Comparison of ENCODE assay signal across 22 mouse cellular contexts in genomic region chr6:146907061-146907794, GRCm38 (mm10). TPM values are rescaled to one million over a fixed set of nuclear protein-coding genes. Genes with fewer than 3 reads are reported as not detected.
DNase-seq lines count a peak whose midpoint lies in the region; ATAC-seq and TF ChIP-seq lines count a peak whose summit lies in the region.
"Had no signal": no experiment of that assay in that cellular context is flagged by ENCODE, and none has a peak within 500 bp of the region (broad histone marks: within the 10 kb centered on the region; RNA-seq: fewer than 3 reads in every experiment).

No protein-coding gene starts in this region.

- ATAC-seq in kidney, embryonic 15.5 days (replicated peaks; ENCODE audit: low FRiP score): no peak
- peak; percentile 28; the same call in 1 of the 2 replicates for ATAC-seq in intestine, postnatal 0 days
- ATAC-seq: forebrain, embryonic 16.5 days had no signal

- H3K79me2 ChIP-seq in macrophage (ENCODE audit: inconsistent target): peaks cover 41% of the 10 kb centered on the region; the same call in 1 of the 2 replicates

- no peak for TF ChIP-seq POLR2A in embryonic fibroblast, embryonic 13.5 days (IDR thresholded peaks at IDR 0.05; ENCODE audit: low read depth, low read length)

- no peak overlapping the region for H3K4me2 ChIP-seq in kidney, embryonic 15.5 days
- H3K4me2 ChIP-seq in intestine, postnatal 0 days (replicated peaks; ENCODE audit: low read depth): no peak overlapping the region
- H3K4me2 ChIP-seq: embryonic facial prominence, embryonic 13.5 days; hindbrain, embryonic 12.5 days; limb, embryonic 12.5 days; lung, embryonic 14.5 days; midbrain, embryonic 11.5 days; neural tube, embryonic 12.5 days had no signal

- no peak overlapping the region for H3K4me3 ChIP-seq in kidney, embryonic 15.5 days (replicated peaks)
- no peak overlapping the region for H3K4me3 ChIP-seq in embryonic fibroblast, embryonic 13.5 days (ENCODE audit: insufficient read depth, low read length)
- no peak overlapping the region for H3K4me3 ChIP-seq in intestine, postnatal 0 days (ENCODE audit: low read depth, low read length)
- H3K4me3 ChIP-seq in macrophage (ENCODE audit: inconsistent target): no peak overlapping the region
- H3K4me3 ChIP-seq: embryonic facial prominence, embryonic 13.5 days; hindbrain, embryonic 12.5 days; limb, embryonic 12.5 days; neural tube, embryonic 12.5 days had no signal

- no peaks in the 10 kb centered on the region for H3K9me3 ChIP-seq in kidney, embryonic 15.5 days (replicated peaks)
- no peaks in the 10 kb centered on the region for H3K9me3 ChIP-seq in intestine, postnatal 0 days (ENCODE audit: control insufficient read depth)
- H3K9me3 ChIP-seq: embryonic facial prominence, embryonic 13.5 days; hindbrain, embryonic 12.5 days; limb, embryonic 12.5 days; neural tube, embryonic 12.5 days had no signal

- 0 out of 2 replicates have a peak overlapping the region, but pooled peaks have one; percentile 22 for H3K27ac ChIP-seq in kidney, embryonic 15.5 days
- H3K27ac ChIP-seq in embryonic fibroblast, embryonic 13.5 days (ENCODE audit: insufficient read depth, low read length): peak overlapping the region; percentile 100
- H3K27ac ChIP-seq in intestine, postnatal 0 days (ENCODE audit: low read depth, low read length): peak overlapping the region; percentile 51
- peak overlapping the region; percentile 12 for H3K27ac ChIP-seq in macrophage
- H3K27ac ChIP-seq: embryonic facial prominence, embryonic 13.5 days; hindbrain, embryonic 12.5 days; limb, embryonic 12.5 days; neural tube, embryonic 12.5 days had no signal

- intact Hi-C loops in left cerebral cortex, postnatal 14 days (cut with DNase I): no loop called here

- H3K36me3 ChIP-seq in kidney, embryonic 15.5 days: 0 out of 2 replicates have a peak, but pooled peaks cover 4% of the 10 kb centered on the region
- no peaks in the 10 kb centered on the region for H3K36me3 ChIP-seq in intestine, postnatal 0 days (ENCODE audit: control insufficient read depth, insufficient read depth)
- H3K36me3 ChIP-seq in macrophage (ENCODE audit: inconsistent target): no peaks in the 10 kb centered on the region
- H3K36me3 ChIP-seq: embryonic facial prominence, embryonic 13.5 days; hindbrain, embryonic 12.5 days; limb, embryonic 12.5 days; neural tube, embryonic 12.5 days had no signal

- no peaks in the 10 kb centered on the region for H3K27me3 ChIP-seq in kidney, embryonic 15.5 days
- H3K27me3 ChIP-seq in intestine, postnatal 0 days (replicated peaks; ENCODE audit: control insufficient read depth, insufficient read depth, low read length): no peaks in the 10 kb centered on the region
- H3K27me3 ChIP-seq: embryonic facial prominence, embryonic 13.5 days; hindbrain, embryonic 12.5 days; limb, embryonic 12.5 days; neural tube, embryonic 12.5 days had no signal

- no peak for DNase-seq in kidney, postnatal 14 days
- no peak for DNase-seq in left cerebral cortex, postnatal 14 days (ENCODE audit: low spot score in 2 of 2)
- no peak for DNase-seq in spleen, adult 18-20 months
- DNase-seq: adrenal gland, adult 2 months; cerebellum, adult 9-11 months; heart, postnatal 10 days; lung, embryonic 14.5 days; lung, postnatal 36 days; right cerebral cortex, adult 18-20 months; thymus, postnatal 25 days had no signal

- TF ChIP-seq CTCF in embryonic fibroblast, embryonic 13.5 days (IDR thresholded peaks at IDR 0.05; ENCODE audit: borderline replicate concordance, insufficient read depth, low read length): no peak
- no peak for TF ChIP-seq CTCF in intestine, postnatal 0 days (IDR thresholded peaks at IDR 0.05; ENCODE audit: low read depth)

- no peak overlapping the region for H3K9ac ChIP-seq in kidney, embryonic 15.5 days
- H3K9ac ChIP-seq in intestine, postnatal 0 days (ENCODE audit: low read depth, low read length): no peak overlapping the region
- H3K9ac ChIP-seq: embryonic facial prominence, embryonic 13.5 days; hindbrain, embryonic 12.5 days; limb, embryonic 12.5 days; lung, embryonic 14.5 days; neural tube, embryonic 12.5 days had no signal

- 69% methylated on average over 5 of the region's 5 CpGs for WGBS in kidney, embryonic 15.5 days
- WGBS in intestine, postnatal 0 days: 51% methylated on average over 5 of the region's 5 CpGs
- WGBS in macrophage (ENCODE audit: missing documents): 67% methylated on average over 5 of the region's 5 CpGs

- H3K4me1 ChIP-seq in kidney, embryonic 15.5 days: peaks cover 44% of the 10 kb centered on the region
- H3K4me1 ChIP-seq in embryonic fibroblast, embryonic 13.5 days (ENCODE audit: control insufficient read depth, insufficient read depth, low read length): peaks cover 35% of the 10 kb centered on the region
- peaks cover 3% of the 10 kb centered on the region; the same call in 1 of the 2 replicates for H3K4me1 ChIP-seq in intestine, postnatal 0 days (replicated peaks; ENCODE audit: control insufficient read depth, insufficient read depth, low read length)
- H3K4me1 ChIP-seq: hindbrain, embryonic 12.5 days; neural tube, embryonic 12.5 days had no signal

RNA-seq across cellular contexts. Expression of gene Ppfibp1, which starts 18.9 kb away (rescaled TPM):
- polyA plus RNA-seq in kidney, embryonic 15.5 days (2015; fragmentation: Nextera tagmentation; extraction: Ambion mirVana): 68.3 and 73.6 TPM in 2 replicates
- 196 and 246 TPM in 2 replicates for polyA plus RNA-seq in embryonic fibroblast, embryonic 13.5 days (2011; ENCODE audit: insufficient read length, low read depth, missing spikeins)
- 32.3 and 32.4 TPM in 2 replicates for polyA plus RNA-seq in intestine, postnatal 0 days (2015; fragmentation: Nextera tagmentation; extraction: Ambion mirVana)
- 1,000 to 10,000 TPM in 2 of 26 experiments, 100 to 1,000 TPM in 11, 10 to 100 TPM in 13; 69.3 to 1,140 (median 101) TPM for total RNA-seq in macrophage (2018; cell fraction: chromatin; rRNA removed)
- total RNA-seq in macrophage (2018; cell fraction: cytosol; rRNA removed): 100 to 1,000 TPM in 1 of 26 experiments, 10 to 100 TPM in 25; 27.6 to 138 (median 34.7) TPM
- 100 to 1,000 TPM in 5 of 26 experiments, 10 to 100 TPM in 21; 34.5 to 464 (median 54.9) TPM for total RNA-seq in macrophage (2018; cell fraction: nucleus; rRNA removed)
- polyA plus RNA-seq in macrophage (2018): 23.9 to 52.2 TPM (median 31.5 TPM) in 3 replicates
- 10 to 100 TPM; 65.4 to 86.1 TPM for total RNA-seq in left cerebral cortex, postnatal 14 days (2021)

RNA-seq across cellular contexts. Expression of gene 1700034J05Rik, which starts 47.0 kb away (rescaled TPM):
- polyA plus RNA-seq in kidney, embryonic 15.5 days (2015; fragmentation: Nextera tagmentation; extraction: Ambion mirVana): 0.22 and 0.36 TPM in 2 replicates
- not detected in 2 replicates for polyA plus RNA-seq in embryonic fibroblast, embryonic 13.5 days (2011; ENCODE audit: insufficient read length, low read depth, missing spikeins)
- polyA plus RNA-seq in intestine, postnatal 0 days (2015; fragmentation: Nextera tagmentation; extraction: Ambion mirVana): 0.24 TPM in 1 of 2 replicates, not detected in the other
- not detected for total RNA-seq in macrophage (2018; cell fraction: chromatin; rRNA removed)
- not detected for total RNA-seq in macrophage (2018; cell fraction: cytosol; rRNA removed)
- total RNA-seq in macrophage (2018; cell fraction: nucleus; rRNA removed): not detected
- polyA plus RNA-seq in macrophage (2018): not detected in 3 replicates
- not detected for total RNA-seq in left cerebral cortex, postnatal 14 days (2021)
- total RNA-seq: adrenal gland, adult 2 months; heart, postnatal 10 days; layer of hippocampus, postnatal 10 days had no signal
- polyA plus RNA-seq: adrenal gland, adult 2 months; forebrain, embryonic 16.5 days; large intestine, adult 2 months had no signal

RNA-seq across cellular contexts. Expression of gene Smco2, which starts 57.3 kb away (rescaled TPM):
- not detected in 2 replicates for polyA plus RNA-seq in kidney, embryonic 15.5 days (2015; fragmentation: Nextera tagmentation; extraction: Ambion mirVana)
- polyA plus RNA-seq in embryonic fibroblast, embryonic 13.5 days (2011; ENCODE audit: insufficient read length, low read depth, missing spikeins): not detected in 2 replicates
- not detected in 2 replicates for polyA plus RNA-seq in intestine, postnatal 0 days (2015; fragmentation: Nextera tagmentation; extraction: Ambion mirVana)
- not detected for total RNA-seq in macrophage (2018; cell fraction: chromatin; rRNA removed)
- not detected for total RNA-seq in macrophage (2018; cell fraction: cytosol; rRNA removed)
- not detected for total RNA-seq in macrophage (2018; cell fraction: nucleus; rRNA removed)
- polyA plus RNA-seq in macrophage (2018): not detected in 3 replicates
- total RNA-seq in left cerebral cortex, postnatal 14 days (2021): not detected
- total RNA-seq: adrenal gland, adult 2 months; layer of hippocampus, postnatal 10 days had no signal
- polyA plus RNA-seq: adrenal gland, adult 2 months; embryonic facial prominence, embryonic 13.5 days; forebrain, embryonic 16.5 days; hindbrain, embryonic 12.5 days; large intestine, adult 2 months; limb, embryonic 12.5 days; lung, embryonic 14.5 days; midbrain, embryonic 11.5 days; neural tube, embryonic 12.5 days had no signal

Comparison
In these comparisons a context has a peak if more than half of its experiments do, and no peak if none do; other contexts are left out.
1. H3K27ac ChIP-seq: peak in every context shown above with its lines; median percentile 100 in embryonic fibroblast, embryonic 13.5 days; 51 in intestine, postnatal 0 days; 22 in kidney, embryonic 15.5 days; 12 in macrophage.